Mouse (Mus musculus) erythroblast, adult 5-6 weeks (primary cell): ENCODE data around the gene Plce1. TPM values are rescaled to one million over a fixed set of nuclear protein-coding genes. Genes with fewer than 3 reads are reported as not detected.

Experiments used
- ATAC-seq: replicated peaks from 2 replicates; pipeline ENCODE4 v1.8.0; 2016; ENCODE audit warnings: moderate number of reproducible peaks, mild to moderate bottlenecking, moderate TSS enrichment, inconsistent platforms; ENCODE audit not compliant: poor library complexity, low FRiP score, severe bottlenecking
- total RNA-seq, 2 experiments: library from RNA; stranded (forward) in 1 of 2; stranded (reverse) in 1 of 2; fragments of 150-400 nt in 1 of 2; fragments of 200-764, 138-1000 nt in 1 of 2; gene quantifications; 2 replicates each; pipeline versions ENCODE4 v1.2.3 to v1.2.4; 2015 to 2017; ENCODE audit warnings: low replicate concordance in 2 of 2

The Plce1 gene
- total RNA-seq, 2 experiments from 2014 or later: not detected

- ATAC-seq: no peak
These were observed 97.7 kb downstream of the Plce1 start for GRCm38 (mm10) chr19:38578554-38579146.

- no peak for ATAC-seq
These were observed 102.0 kb downstream of the Plce1 start for GRCm38 (mm10) chr19:38582861-38583260.

- no peak for ATAC-seq
These were observed 106.7 kb downstream of the Plce1 start for GRCm38 (mm10) chr19:38587559-38587958.

GRCm38 (mm10) chr19:38589466-38589865 is 108.6 kb downstream of the Plce1 start:
- no peak for ATAC-seq

- no peak for ATAC-seq
These were observed 109.0 kb downstream of the Plce1 start for GRCm38 (mm10) chr19:38589941-38590340.

GRCm38 (mm10) chr19:38592566-38593224 is 111.8 kb downstream of the Plce1 start:
- ATAC-seq: no peak

- no peak for ATAC-seq
These were observed 112.5 kb downstream of the Plce1 start for GRCm38 (mm10) chr19:38593225-38593897.

- no peak for ATAC-seq
These were observed 115.2 kb downstream of the Plce1 start for GRCm38 (mm10) chr19:38596096-38596495.

GRCm38 (mm10) chr19:38597392-38597791 is 116.5 kb downstream of the Plce1 start:
- ATAC-seq: no peak

- no peak for ATAC-seq
These were observed 118.1 kb downstream of the Plce1 start for GRCm38 (mm10) chr19:38599001-38599400.

GRCm38 (mm10) chr19:38601127-38601526 is 120.2 kb downstream of the Plce1 start:
- no peak for ATAC-seq

GRCm38 (mm10) chr19:38602811-38603210 is 121.9 kb downstream of the Plce1 start:
- ATAC-seq: no peak

GRCm38 (mm10) chr19:38607236-38607635 is 126.3 kb downstream of the Plce1 start:
- ATAC-seq: no peak

GRCm38 (mm10) chr19:38608951-38609654 is 128.2 kb downstream of the Plce1 start:
- ATAC-seq: no peak

- no peak for ATAC-seq
These were observed 129.4 kb downstream of the Plce1 start for GRCm38 (mm10) chr19:38610291-38610690.

- no peak for ATAC-seq
These were observed 129.9 kb downstream of the Plce1 start for GRCm38 (mm10) chr19:38610809-38611208.

GRCm38 (mm10) chr19:38614067-38614675 is 133.3 kb downstream of the Plce1 start:
- ATAC-seq: no peak

- ATAC-seq: no peak
These were observed 134.4 kb downstream of the Plce1 start for GRCm38 (mm10) chr19:38615356-38615755.

- no peak for ATAC-seq
These were observed 139.2 kb downstream of the Plce1 start for GRCm38 (mm10) chr19:38620134-38620533.

- ATAC-seq: no peak
These were observed 140.6 kb downstream of the Plce1 start for GRCm38 (mm10) chr19:38621546-38621945.
